Mouse (Mus musculus) left cerebral cortex, postnatal 25 days (tissue): Measurements from ENCODE around the gene Tax1bp3. TPM values are rescaled to one million over a fixed set of nuclear protein-coding genes. Genes with fewer than 3 reads are reported as not detected.

Source experiments
- DNase-seq, 2 experiments: peaks; one replicate each; pipeline ENCODE4 v3.0.0; 2022; ENCODE audit warnings: low spot score in 2 of 2, mixed read lengths in 1 of 2
- intact Hi-C: fragments of 180-260 bp; cut with DNase I; formaldehyde crosslinking; loops from one replicate; pipeline ENCODE4 v1.15.1; 2025
- total RNA-seq, 2 experiments: library from RNA; stranded (reverse); gene quantifications; 2 replicates each; pipeline ENCODE4 v1.2.3; 2021

Gene Tax1bp3
- total RNA-seq, 2 experiments from 2014 or later = 10.2 to 11.3 TPM

- intact Hi-C loops = no loop called here
- DNase-seq = no peak
Measured at GRCm38 (mm10) chr11:73219671-73220070, 42.8 kb downstream of the Tax1bp3 start.

- intact Hi-C loops = no loop called here
Measured at GRCm38 (mm10) chr11:73220651-73221050, 43.8 kb downstream of the Tax1bp3 start.

GRCm38 (mm10) chr11:73222846-73223245 lies 46.0 kb downstream of the Tax1bp3 start:
- intact Hi-C loops = no loop called here
- no peak for DNase-seq

More at GRCm38 (mm10) chr11:73220651-73221050, 43.8 kb downstream of the Tax1bp3 start:
- no peak for DNase-seq

GRCm38 (mm10) chr11:73223966-73224365 lies 47.1 kb downstream of the Tax1bp3 start:
- no peak for DNase-seq
- intact Hi-C loops = no loop called here

GRCm38 (mm10) chr11:73225856-73226255 lies 49.0 kb downstream of the Tax1bp3 start:
- DNase-seq = no peak
- intact Hi-C loops = no loop called here

- no peak for DNase-seq
- intact Hi-C loops = no loop called here
Measured at GRCm38 (mm10) chr11:73228881-73229280, 52.0 kb downstream of the Tax1bp3 start.

- DNase-seq = no peak
- intact Hi-C loops = no loop called here
Measured at GRCm38 (mm10) chr11:73230081-73230480, 53.2 kb downstream of the Tax1bp3 start.

GRCm38 (mm10) chr11:73232513-73232912 lies 55.6 kb downstream of the Tax1bp3 start:
- intact Hi-C loops = no loop called here
- DNase-seq = peak in 1 of 2 experiments; percentile 15

Other genes with a start within 250 kb of the Tax1bp3 start
- 1 to 10 TPM; 6.2 TPM for gene Atp2a3, start 215.9 kb upstream of the Tax1bp3 start, total RNA-seq
- 1 to 10 TPM in 1 of 2 experiments, under 1 TPM in 1; 0.28 to 1.0 TPM for gene P2rx1, start 178.0 kb upstream of the Tax1bp3 start, total RNA-seq
- 10 to 100 TPM; 79.5 to 92.4 TPM for gene Camkk1, start 158.1 kb upstream of the Tax1bp3 start, total RNA-seq
- 1 to 10 TPM; 8.3 to 8.9 TPM for gene Ncbp3, start 129.3 kb upstream of the Tax1bp3 start, total RNA-seq
- gene Itgae, start 86.5 kb upstream of the Tax1bp3 start, total RNA-seq = under 1 TPM; 0.18 to 0.21 TPM
- under 1 TPM; 0.21 to 0.25 TPM for gene Haspin, start 38.8 kb upstream of the Tax1bp3 start, total RNA-seq
- under 1 TPM; 0.32 to 0.44 TPM for gene P2rx5, start 16.7 kb upstream of the Tax1bp3 start, total RNA-seq
- gene Emc6, start within 50 bp of the Tax1bp3 start, total RNA-seq = 10 to 100 TPM; 55.6 to 55.9 TPM
- 10 to 100 TPM; 19.2 to 21.0 TPM for gene Ctns, start 22.0 kb downstream of the Tax1bp3 start, total RNA-seq
- 1 to 10 TPM; 2.0 to 2.7 TPM for gene Shpk, start 22.4 kb downstream of the Tax1bp3 start, total RNA-seq
- gene Trpv1, start 57.2 kb downstream of the Tax1bp3 start, total RNA-seq = under 1 TPM in 1 of 2 experiments, not detected in 1; 0.50 TPM
- gene Trpv3, start 90.3 kb downstream of the Tax1bp3 start, total RNA-seq = under 1 TPM; 0.25 to 0.48 TPM
- gene Aspa, start 152.5 kb downstream of the Tax1bp3 start, total RNA-seq = 10 to 100 TPM in 1 of 2 experiments, 1 to 10 TPM in 1; 8.6 to 12.9 TPM
- gene Gm49340, start 152.7 kb downstream of the Tax1bp3 start, total RNA-seq = not detected
- gene Spata22, start 152.7 kb downstream of the Tax1bp3 start, total RNA-seq = not detected
- not detected for gene Olfr20, start 173.7 kb downstream of the Tax1bp3 start, total RNA-seq
- not detected for gene Olfr376, start 194.2 kb downstream of the Tax1bp3 start, total RNA-seq
- not detected for gene Olfr1, start 222.5 kb downstream of the Tax1bp3 start, total RNA-seq